Mouse (Mus musculus): Measurements from ENCODE around the gene Olfr222. TPM values are rescaled to one million over a fixed set of nuclear protein-coding genes. Genes with fewer than 3 reads are reported as not detected.
A peak's percentile ranks its signal among the peaks of the same experiment; 100 is the strongest.
"Not testable (repeated sequence)": the region's sequence is repeated elsewhere in the genome, so short reads cannot be mapped to it uniquely, and the experiment has no call there.

The Olfr222 gene
- not detected for total RNA-seq (2021)
- long read RNA-seq, experiment 1: 0 reads
- long read RNA-seq, experiment 2: 0 reads

DNA sequence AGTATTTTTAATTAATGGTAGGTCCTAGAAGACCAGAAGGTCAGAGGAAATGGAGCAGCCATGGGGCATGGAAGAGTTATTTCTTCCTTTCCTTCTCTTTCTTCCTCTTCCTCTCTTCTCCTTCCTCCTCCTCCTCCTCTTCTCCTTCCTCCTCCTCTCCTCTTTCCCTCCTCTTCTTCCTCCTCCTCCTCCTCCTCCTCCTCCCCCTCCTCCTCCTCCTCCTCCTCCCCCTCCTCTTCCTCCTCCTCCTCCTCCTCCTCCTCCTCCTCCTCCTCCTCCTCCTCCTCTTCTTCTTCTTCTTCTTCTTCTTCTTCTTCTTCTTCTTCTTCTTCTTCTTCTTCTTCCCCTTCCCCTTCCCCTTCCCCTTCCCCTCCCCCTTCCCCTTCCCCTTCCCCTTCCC, at the start of gene Olfr222:
Gene Olfr222, minus strand, starts transcription at position 101 of the 400 bp plus-strand sequence.
- not testable (repeated sequence) for DNase-seq (ENCODE audit: low spot score in 2 of 2)

DNA sequence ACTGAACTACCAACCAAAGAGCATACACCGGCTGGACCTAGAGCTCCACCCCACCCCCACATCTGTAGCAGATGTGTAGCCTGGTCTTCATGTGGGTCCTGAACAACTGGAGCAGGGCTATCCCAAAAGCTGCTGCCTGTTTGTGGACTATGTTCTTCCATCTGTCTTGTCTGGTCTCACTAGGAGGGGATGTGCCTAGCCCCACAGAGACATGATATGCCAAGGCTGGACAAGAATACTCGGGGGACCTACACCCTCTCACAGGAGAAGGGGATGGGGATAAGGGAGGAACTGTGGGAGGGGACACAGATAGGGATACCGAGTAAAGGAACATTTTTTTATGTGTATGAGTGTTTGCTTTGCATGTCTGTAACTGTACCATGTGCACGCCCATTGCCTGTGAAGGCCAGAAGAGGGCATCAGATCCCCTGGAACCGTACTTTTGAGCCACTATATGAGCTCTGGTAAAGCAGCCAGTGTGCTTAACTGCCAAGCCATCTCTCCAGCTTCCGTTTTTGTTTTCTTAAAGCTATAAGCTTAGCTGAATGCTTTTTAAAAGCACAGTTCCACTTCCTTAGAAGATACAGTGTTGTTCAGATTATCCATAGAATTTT, 48.1 kb upstream of the Olfr222 start:
- peak in 1 of 2 experiments; percentile 19 for DNase-seq (ENCODE audit: low spot score in 2 of 2)

DNA sequence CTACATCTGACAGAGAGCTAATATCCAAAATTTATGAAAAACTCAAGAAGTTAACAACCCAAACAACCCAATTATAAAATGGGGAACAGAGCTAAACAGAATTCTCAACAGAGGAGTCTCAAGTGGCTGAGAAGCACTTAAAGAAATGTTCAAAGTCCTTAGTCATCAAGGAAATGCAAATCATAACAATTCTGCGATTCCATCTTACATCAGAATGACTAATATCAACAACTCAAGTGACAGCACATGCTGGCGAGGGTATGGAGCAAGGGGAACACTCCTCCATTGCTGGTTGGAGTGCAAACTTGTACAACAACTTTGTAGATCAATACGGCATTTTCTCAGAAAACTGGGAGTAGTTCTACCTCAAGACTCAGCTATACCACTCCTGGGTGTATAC, 46.2 kb upstream of the Olfr222 start:
- DNase-seq (ENCODE audit: low spot score in 2 of 2): no peak

DNA sequence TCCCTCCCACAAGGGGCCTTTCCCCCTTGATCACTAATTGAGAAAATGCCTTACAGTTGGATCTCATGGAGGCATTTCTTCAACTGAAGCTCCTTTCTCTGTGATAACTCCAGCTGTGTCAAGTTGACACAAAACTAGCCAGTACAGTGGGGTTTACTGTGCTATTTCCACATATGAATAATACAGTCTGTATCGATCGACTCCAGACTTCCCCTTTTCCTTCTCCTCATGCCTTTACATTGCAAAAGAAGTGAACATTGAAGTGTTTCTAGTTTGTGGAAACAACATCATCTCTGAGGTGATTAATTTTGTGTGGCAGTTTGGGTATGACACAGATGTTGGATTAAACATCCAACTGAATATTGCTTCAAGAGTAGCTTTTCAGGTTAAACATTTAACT, 41.0 kb upstream of the Olfr222 start:
- DNase-seq (ENCODE audit: low spot score in 2 of 2): not testable (repeated sequence)

DNA sequence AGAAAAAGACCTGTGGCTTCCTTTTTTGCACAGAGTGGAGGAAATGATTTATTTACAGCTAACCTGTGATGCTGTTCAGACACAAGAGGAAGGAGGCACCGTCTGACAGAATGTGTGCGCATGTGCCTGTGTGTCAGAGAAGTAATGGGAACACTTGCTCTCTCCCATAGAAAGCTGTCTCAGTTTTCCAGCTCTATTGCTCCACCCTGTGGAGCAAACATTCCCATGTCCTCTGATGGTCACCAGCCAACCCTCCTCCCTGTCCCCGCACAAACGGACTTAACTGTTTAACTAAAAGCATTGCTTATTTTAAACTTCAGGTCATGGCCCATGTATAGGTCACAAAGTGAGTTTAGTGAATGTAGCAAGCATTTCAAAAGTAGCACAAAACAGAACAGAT, 38.1 kb upstream of the Olfr222 start:
- DNase-seq (ENCODE audit: low spot score in 2 of 2): no peak

DNA sequence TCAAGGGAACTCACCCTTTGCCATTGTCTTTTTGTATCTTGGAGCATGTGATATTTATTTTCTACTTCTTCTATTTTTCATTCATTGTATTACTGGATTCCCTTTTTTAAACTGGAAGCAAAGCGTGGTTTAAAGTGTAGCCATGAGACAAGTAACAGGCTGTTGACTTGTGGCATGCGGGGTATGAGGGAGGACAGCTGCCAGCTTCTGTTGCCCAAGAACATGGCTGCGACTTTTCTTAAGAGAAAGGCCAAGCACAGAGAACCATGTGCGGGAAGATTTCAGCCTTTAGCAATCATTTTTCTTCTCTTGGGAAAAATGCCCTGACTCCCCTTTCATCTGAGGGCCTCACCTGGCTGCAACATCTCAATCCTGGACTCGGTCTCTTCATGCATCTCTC, 35.6 kb upstream of the Olfr222 start:
- no peak for DNase-seq (ENCODE audit: low spot score in 2 of 2)

DNA sequence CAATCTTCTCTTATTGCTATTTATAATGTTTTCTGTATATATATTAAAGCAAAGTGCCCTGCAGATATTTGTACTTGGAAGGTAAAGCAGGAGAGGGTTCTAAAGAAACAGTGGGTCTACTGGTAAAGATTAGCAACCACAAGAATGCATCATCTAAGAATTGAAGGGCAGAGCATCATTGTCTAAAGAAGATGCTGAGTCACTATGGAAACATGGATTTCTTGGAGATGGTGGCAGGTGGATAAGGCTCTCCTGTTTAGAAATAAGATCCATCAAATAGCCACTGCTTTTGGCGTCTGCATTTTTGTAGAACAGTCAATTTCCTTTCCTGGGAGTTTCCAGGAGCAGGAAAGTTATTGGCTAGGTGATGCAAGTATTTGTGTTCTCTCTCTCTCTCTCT, 26.3 kb upstream of the Olfr222 start:
- no peak for DNase-seq (ENCODE audit: low spot score in 2 of 2)

DNA sequence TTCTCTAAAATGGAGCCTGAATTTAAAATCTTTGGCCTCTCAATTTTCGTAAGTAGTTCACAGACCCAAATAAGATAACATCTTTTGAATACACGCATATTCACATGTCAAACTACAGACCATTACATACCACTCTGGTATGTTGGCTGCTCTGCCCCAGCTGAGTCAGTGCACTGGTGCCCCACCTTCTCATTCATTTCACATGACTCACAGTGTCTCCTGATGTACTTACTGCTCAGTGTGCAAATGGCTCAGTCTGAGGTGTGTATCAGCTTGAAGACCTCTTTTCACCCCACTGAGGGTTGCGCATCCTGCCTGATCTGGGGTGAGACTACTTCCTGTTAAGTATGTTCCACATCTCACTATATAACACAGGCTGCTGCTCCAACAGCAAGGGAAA, 24.8 kb upstream of the Olfr222 start:
- DNase-seq (ENCODE audit: low spot score in 2 of 2): no peak

DNA sequence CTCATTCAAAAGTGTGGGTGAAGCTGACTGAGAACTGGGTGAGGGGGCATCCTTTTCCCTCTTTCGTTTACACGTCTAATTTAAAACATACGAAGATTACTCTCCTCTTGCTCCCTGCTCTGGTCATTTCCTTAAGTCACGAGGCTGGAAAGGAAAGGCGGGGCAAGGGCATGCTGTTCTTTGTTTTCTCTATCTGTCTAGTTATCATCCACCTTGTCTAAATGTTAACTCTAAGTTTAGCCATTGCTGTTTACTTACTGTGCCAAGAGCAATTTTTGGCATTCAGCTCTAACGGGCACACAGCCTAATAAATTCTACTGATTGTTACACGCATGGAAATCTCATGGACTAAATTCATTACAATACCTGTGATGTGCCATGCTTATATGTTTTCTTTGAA, 23.2 kb upstream of the Olfr222 start:
- DNase-seq (ENCODE audit: low spot score in 2 of 2): no peak

DNA sequence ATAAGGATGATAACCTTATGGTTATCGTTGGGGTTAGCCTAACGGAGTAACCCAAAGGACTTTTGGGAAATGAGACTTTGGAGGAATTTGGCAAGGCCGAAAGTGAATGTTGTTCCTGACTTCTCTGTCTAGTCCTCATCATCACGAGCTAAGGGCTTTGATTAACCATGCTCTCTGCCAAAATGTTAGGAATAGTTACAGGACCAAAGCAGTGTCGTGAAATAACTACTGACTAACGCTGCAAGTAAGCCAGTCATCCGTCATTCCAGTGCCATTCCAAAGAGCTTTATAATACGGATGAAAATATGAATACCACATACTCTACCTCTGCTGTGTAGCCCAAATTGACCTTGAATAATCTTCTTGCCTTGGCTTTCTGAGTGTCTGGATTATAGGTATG, 20.9 kb upstream of the Olfr222 start:
- no peak for DNase-seq (ENCODE audit: low spot score in 2 of 2)

DNA sequence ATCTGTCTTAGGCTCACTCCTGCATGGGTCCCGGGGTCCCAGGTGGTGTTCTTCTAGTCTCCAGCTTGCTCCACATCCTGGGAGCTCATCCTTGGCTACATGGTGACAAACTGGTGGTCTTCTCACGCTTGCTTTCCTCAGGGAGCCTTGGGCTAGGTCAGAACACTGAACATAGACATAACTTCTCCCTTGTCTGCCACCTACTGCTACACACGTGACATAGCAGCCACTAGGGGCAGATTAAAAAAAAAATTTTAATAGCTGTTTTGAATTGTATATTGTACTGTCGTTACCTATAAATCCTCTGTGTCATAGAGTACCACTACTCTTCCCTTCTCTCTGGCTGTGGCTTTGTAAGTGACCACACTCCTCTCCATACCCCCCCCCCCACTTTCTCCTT, 20.1 kb upstream of the Olfr222 start:
- DNase-seq (ENCODE audit: low spot score in 2 of 2): no peak

DNA sequence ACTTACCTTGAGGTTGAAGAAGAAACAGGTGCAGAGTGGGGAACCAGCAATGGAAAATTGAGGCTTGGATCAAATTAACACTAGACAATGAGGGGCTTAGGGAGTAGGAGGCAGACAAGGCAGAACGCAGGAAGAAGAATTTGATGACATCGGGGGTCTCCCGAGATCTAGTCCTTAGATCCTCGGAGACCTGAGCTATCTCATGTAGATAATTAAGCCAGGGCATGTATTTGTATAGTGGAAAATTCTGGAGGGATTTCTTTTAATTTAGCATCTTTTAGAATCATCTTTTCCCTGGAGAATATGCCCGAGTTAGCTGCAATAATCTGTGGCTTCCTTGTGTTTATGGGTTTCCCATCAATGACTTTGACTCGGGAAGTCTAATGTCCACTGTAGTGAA, 17.2 kb upstream of the Olfr222 start, which contains the start of gene Olfr223:
Gene Olfr223, minus strand, starts transcription at position 101 of the 400 bp plus-strand sequence.
- no peak for DNase-seq (ENCODE audit: low spot score in 2 of 2)

DNA sequence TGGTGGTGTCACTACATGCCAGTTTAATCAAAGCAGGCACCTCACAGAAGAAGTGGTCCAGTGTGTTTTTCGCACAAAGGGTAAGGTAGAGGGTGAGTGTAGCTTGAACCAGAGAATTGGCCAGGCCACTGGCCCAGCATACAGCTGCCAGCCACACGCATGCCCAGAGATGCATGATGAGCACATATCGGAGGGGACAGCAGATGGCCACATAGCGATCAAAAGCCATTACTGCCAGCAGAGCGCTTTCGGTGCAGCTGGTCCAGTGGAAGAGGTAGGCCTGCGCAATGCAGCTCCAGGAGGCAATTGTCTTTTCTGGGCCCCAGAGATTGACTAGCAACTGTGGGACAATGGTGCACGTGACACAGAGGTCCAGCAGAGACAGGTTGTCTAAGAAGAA, 13.5 kb upstream of the Olfr222 start:
- no peak for DNase-seq (ENCODE audit: low spot score in 2 of 2)

DNA sequence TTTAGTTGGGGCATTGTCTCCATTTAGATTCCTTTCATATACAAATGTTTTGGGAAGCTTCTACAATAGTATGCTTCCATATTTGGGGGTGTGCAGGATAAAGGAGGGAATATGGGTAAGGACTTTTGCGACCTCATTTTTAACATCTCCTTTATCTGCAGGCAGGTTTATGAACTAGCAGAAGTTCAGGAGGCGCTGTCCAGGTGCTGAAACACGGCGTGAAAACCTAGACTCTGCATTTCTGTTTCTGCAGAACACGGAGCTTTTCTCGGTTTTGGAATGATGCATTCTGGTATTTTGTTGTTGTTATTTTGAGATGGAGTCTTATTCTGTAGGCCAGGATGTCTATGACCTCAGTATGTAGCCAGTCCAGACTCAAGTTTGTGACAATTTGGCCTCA, 8.5 kb upstream of the Olfr222 start:
- no peak for DNase-seq (ENCODE audit: low spot score in 2 of 2)

DNA sequence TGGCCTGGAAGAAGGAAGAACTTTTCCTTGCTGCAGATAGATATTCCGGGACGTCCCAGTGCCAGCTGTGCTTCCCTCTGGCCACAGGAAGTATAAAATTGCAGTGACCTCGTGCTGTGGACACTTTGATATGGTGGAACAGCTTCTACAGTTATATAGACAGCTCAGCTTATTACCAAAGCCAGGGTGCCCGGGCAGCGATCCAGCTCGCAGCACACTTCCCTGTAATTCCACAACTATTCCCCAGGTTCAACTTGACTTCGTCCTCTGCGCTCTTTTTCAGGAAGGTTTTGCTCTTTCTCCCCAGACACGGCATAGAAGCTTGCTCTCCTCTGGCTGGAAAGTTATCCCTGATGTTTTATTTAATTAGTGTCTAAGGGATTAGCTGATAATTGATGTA, 309 bp downstream of the Olfr222 start:
- DNase-seq (ENCODE audit: low spot score in 2 of 2): no peak

DNA sequence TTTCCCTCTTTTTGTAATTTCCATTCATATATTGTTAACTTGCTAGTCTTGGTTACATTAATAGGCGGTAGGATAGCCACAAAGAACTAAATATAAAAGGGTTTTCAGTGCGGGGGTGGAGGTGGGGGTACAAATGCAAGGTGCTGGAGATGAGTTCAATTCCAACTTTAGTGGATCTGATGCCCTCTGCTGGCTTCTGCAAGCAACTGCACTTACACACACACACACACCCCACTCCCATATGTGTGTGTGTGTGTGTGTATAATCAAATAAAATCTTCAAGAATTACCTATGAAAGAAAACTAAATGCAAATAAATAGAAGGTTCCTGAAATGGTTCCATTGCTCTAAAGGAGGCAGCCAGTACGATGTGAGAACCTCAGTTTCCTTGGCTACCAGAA, 6.7 kb downstream of the Olfr222 start:
- DNase-seq (ENCODE audit: low spot score in 2 of 2): peak in 1 of 2 experiments; percentile 8

DNA sequence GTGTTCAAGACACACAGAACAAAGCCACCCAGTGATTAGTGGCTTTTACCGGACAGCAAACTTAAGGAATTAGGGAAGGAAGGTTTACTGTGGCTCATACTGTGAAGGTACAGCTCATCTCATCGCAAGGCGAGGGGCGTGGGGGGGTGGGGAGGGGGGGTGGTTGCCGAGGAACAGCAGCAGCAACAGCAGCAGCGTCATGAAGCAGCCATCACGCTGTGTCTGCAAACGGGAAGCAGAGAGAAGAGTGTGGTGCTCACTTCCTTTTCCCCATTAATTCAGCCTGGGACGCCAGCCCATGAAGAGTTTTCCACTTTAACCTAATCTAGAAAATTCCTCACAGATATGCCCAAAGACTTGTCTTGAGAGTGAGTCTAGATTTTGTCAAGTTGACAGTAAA, 13.2 kb downstream of the Olfr222 start:
- DNase-seq (ENCODE audit: low spot score in 2 of 2): no peak

DNA sequence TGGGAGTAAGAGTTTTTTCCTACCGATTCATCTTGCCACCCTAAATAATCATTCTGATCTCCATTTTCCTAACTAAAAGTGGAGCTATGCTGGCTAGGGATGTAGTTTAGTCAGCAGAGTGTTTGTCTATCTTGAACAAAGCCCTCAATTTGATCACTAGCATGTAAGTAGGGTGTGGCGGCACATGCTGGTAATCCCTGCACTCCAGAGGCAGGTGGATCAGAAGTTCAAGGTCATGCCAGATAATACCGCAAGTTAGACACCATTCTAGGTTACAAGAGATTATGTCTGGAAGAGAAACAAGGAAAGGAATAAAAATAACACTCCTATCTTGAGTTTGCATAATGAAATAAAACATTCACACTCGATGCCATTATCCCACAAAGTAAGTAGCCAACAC, 13.7 kb downstream of the Olfr222 start:
- no peak for DNase-seq (ENCODE audit: low spot score in 2 of 2)

DNA sequence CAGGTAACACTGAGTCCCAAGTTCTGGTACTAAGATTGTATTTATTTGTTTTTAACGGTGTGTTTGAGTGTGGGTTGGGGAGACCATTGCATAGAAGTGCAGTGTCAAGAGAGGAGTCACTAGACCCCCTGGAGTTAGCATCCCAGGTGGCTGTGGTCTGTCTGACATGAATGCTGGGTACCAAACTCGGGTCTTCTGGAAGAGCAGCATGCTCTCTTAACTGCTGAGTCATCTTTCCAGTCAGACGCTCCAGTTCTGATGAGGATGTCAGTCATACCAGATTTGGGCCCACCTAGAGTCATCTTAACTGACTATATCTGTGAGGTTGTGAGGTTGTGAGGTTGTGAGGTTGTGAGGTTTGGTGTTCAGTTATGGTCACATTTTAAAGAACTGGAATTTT, 15.1 kb downstream of the Olfr222 start:
- DNase-seq (ENCODE audit: low spot score in 2 of 2): no peak

DNA sequence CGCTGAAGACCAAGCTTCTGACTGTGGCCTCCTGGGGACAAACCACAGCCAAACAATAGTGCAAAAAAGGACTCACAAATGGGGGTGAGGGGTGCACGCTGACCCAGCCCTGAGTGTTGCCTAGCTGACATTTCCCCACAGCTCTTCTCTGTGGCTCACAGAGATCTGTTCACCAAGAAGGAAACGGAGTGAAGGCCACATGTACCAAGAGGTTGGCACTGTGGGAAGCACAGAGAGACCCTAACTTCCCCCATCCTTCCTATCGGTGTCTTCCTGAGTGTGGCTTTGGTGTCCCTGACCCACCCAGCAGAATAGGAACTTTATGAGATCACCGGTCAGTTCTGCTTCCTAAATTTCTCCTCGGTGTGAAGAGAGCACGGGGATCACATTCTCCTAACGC, 21.5 kb downstream of the Olfr222 start:
- no peak for DNase-seq (ENCODE audit: low spot score in 2 of 2)

DNA sequence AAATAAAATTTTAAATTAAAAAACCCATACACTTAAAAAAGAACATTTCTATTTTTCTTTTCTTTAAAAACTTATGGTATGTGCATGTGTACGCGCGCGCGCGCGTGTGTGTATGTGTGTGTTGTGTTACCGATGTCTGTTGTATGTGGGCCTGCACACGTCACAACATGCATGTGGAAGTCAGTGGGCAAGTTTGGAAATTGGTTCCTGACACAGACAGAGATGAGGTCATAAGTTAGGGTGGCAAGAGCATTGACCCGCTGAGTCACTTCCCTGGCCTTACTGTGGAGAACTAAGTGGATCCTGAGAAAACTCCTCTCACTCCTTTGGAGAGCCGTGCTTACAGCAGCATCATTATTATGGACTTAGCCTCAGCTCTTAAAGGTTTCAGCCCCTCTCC, 21.9 kb downstream of the Olfr222 start:
- DNase-seq (ENCODE audit: low spot score in 2 of 2): no peak

DNA sequence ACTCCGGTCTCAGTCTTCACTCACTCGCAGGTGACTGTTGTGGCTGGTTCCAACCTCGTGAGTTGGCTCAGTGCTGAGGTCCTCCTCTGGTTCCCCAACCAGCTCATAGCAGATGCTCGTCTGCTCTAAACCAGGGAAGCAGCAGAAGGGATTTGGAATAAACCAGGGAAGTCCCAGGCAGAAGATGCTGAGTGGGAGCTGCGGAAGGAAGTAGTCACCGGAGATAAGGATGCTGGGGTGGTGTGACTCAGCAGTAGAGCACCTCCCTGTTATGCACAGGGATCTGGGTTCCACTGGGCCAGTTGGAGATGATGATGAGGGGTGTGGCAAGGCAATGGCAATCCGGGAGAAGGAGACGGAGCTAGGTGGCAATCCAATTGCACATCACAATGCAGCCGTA, 32.0 kb downstream of the Olfr222 start:
- DNase-seq (ENCODE audit: low spot score in 2 of 2): no peak

DNA sequence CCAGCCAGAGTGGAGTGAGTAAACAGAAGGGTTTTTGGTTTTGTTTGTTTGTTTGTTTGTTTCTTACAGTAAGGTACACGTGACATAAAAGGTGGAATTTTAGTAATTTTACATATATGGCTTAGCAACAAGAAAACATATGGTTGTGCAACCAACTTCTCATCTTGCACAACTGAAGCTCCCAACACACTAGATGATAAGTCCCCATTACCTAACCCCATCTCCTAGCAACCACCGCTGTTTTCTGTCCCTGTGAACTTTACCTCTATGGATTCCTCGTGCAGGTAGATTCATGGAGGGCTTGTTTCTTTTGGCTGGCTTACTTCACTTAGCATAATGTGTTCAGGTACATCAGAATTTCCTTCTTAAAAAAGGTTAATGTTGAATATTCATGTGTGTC, 32.7 kb downstream of the Olfr222 start:
- DNase-seq (ENCODE audit: low spot score in 2 of 2): no peak

DNA sequence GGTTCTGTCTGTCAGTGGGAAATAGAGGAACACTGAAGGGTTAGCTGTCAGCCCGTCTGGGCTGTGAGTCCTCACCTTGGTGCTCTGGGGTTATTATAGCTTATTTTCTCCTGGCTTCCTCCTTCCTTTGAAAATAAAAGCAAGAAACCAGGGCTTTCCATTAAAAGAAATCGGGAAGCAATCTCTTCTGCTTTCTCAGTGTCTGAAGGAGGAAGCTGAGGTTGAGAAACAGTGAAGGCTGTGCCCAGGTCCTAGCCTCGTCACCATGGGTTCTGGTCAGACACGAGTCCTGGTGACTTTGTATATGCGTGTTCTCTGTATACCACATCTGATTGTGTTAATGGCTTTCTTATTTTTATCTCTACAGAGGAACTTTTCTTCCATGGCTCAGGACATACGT, 33.6 kb downstream of the Olfr222 start:
- no peak for DNase-seq (ENCODE audit: low spot score in 2 of 2)

Measured in adrenal gland, adult 18-20 months (tissue).